ENCODE assay signal across 8 mouse cellular contexts in genomic region chr2:4881350-4882248, GRCm38 (mm10). TPM values are rescaled to one million over a fixed set of nuclear protein-coding genes. Genes with fewer than 3 reads are reported as not detected.
A peak's percentile ranks its signal among the peaks of the same experiment; 100 is the strongest.
DNase-seq lines count a peak whose midpoint lies in the region; ATAC-seq and TF ChIP-seq lines count a peak whose summit lies in the region.

TSS of gene Sephs1 (plus strand) at chr2:4881564.

- under 1% methylated on average over 95 of the region's 115 CpGs for WGBS in embryonic facial prominence, embryonic 15.5 days
- WGBS in kidney, embryonic 14.5 days, result under 1% methylated on average over 74 of the region's 115 CpGs
- WGBS in limb, embryonic 14.5 days, result under 1% methylated on average over 67 of the region's 115 CpGs
- WGBS in midbrain, embryonic 16.5 days, result under 1% methylated on average over 71 of the region's 115 CpGs
- under 1% methylated on average over 96 of the region's 115 CpGs for WGBS in spleen, adult 2 months

- no peaks in the 10 kb centered on the region for H3K27me3 ChIP-seq in embryonic facial prominence, embryonic 15.5 days
- H3K27me3 ChIP-seq in kidney, embryonic 14.5 days (ENCODE audit: control insufficient read depth, insufficient read depth, low read length), result no peaks in the 10 kb centered on the region
- H3K27me3 ChIP-seq in limb, embryonic 14.5 days (ENCODE audit: control insufficient read depth, insufficient read depth, low read length), result no peaks in the 10 kb centered on the region
- no peaks in the 10 kb centered on the region for H3K27me3 ChIP-seq in midbrain, embryonic 16.5 days (ENCODE audit: control insufficient read depth, insufficient read depth, low read depth, low read length)
- H3K27me3 ChIP-seq in spleen, adult 2 months (ENCODE audit: control insufficient read depth, insufficient read depth, low read length), result no peaks in the 10 kb centered on the region

- peak within 1 kb of the TSS; percentile 82 for H3K27ac ChIP-seq in bone marrow macrophage, adult 2 months (ENCODE audit: insufficient read depth, low read depth, low read length)
- peak within 1 kb of the TSS; percentile 99 for H3K27ac ChIP-seq in embryonic facial prominence, embryonic 15.5 days (replicated peaks)
- H3K27ac ChIP-seq in kidney, embryonic 14.5 days (ENCODE audit: low read depth, low read length), result peak within 1 kb of the TSS; percentile 100
- peak within 1 kb of the TSS; percentile 100 for H3K27ac ChIP-seq in limb, embryonic 14.5 days (replicated peaks; ENCODE audit: low read depth, low read length)
- H3K27ac ChIP-seq in midbrain, embryonic 16.5 days (ENCODE audit: low read length), result peak within 1 kb of the TSS; percentile 100
- peak within 1 kb of the TSS; percentile 93 for H3K27ac ChIP-seq in spleen, adult 2 months (ENCODE audit: insufficient read depth, low read length)

- H3K9ac ChIP-seq in embryonic facial prominence, embryonic 15.5 days, result peak within 1 kb of the TSS; percentile 96
- peak within 1 kb of the TSS; percentile 99 for H3K9ac ChIP-seq in kidney, embryonic 14.5 days (ENCODE audit: low read depth, low read length)
- peak within 1 kb of the TSS; percentile 99 for H3K9ac ChIP-seq in limb, embryonic 14.5 days (ENCODE audit: low read depth, low read length, severe bottlenecking)
- H3K9ac ChIP-seq in midbrain, embryonic 16.5 days (ENCODE audit: low read depth, low read length), result peak within 1 kb of the TSS; percentile 99

- TF ChIP-seq CTCF in bone marrow macrophage, adult 2 months (IDR thresholded peaks at IDR 0.05; ENCODE audit: low read depth, low read length), result no peak
- no peak for TF ChIP-seq CTCF in spleen, adult 2 months (IDR thresholded peaks at IDR 0.05; ENCODE audit: extremely low read depth, insufficient read depth, insufficient read length, insufficient replicate concordance)

- H3K4me1 ChIP-seq in bone marrow macrophage, adult 2 months (ENCODE audit: control insufficient read depth, insufficient read depth, low read length), result peaks cover 14% of the 10 kb centered on the region
- H3K4me1 ChIP-seq in embryonic facial prominence, embryonic 15.5 days, result peaks cover 18% of the 10 kb centered on the region
- H3K4me1 ChIP-seq in kidney, embryonic 14.5 days (ENCODE audit: control insufficient read depth, insufficient read depth, low read length), result peaks cover 18% of the 10 kb centered on the region
- peaks cover 11% of the 10 kb centered on the region; the same call in 1 of the 2 replicates for H3K4me1 ChIP-seq in limb, embryonic 14.5 days (ENCODE audit: control insufficient read depth, insufficient read depth, low read length)
- peaks cover 18% of the 10 kb centered on the region for H3K4me1 ChIP-seq in midbrain, embryonic 16.5 days (ENCODE audit: control insufficient read depth, insufficient read depth, low read length)
- H3K4me1 ChIP-seq in spleen, adult 2 months (ENCODE audit: control insufficient read depth, insufficient read depth, insufficient read length), result no peaks in the 10 kb centered on the region

- H3K36me3 ChIP-seq in embryonic facial prominence, embryonic 15.5 days, result peaks cover 12% of the 10 kb centered on the region
- peaks cover 17% of the 10 kb centered on the region for H3K36me3 ChIP-seq in kidney, embryonic 14.5 days (ENCODE audit: control insufficient read depth, insufficient read depth, low read length)
- peaks cover 14% of the 10 kb centered on the region for H3K36me3 ChIP-seq in limb, embryonic 14.5 days (ENCODE audit: control insufficient read depth, insufficient read depth, low read length)
- 0 out of 2 replicates have a peak, but pooled peaks cover 4% of the 10 kb centered on the region for H3K36me3 ChIP-seq in midbrain, embryonic 16.5 days (ENCODE audit: control insufficient read depth, insufficient read depth, low read length)
- H3K36me3 ChIP-seq in spleen, adult 2 months (ENCODE audit: control insufficient read depth, insufficient read depth, low read length), result no peaks in the 10 kb centered on the region; the same call in 1 of the 2 replicates

- no peak for TF ChIP-seq POLR2A in bone marrow macrophage, adult 2 months (IDR thresholded peaks at IDR 0.05; ENCODE audit: borderline replicate concordance, low read depth, low read length)
- TF ChIP-seq POLR2A in limb, embryonic 14.5 days (IDR thresholded peaks at IDR 0.05; ENCODE audit: borderline replicate concordance, extremely low read depth, insufficient read depth, insufficient read length), result 0 out of 2 replicates have a peak, but pooled peaks have one; percentile 16
- TF ChIP-seq POLR2A in spleen, adult 2 months (IDR thresholded peaks at IDR 0.05; ENCODE audit: low read depth, low read length), result no peak

- peak within 1 kb of the TSS; percentile 65 for H3K4me3 ChIP-seq in bone marrow macrophage, adult 2 months (ENCODE audit: insufficient read depth, low read length)
- peak within 1 kb of the TSS; percentile 87 for H3K4me3 ChIP-seq in embryonic facial prominence, embryonic 15.5 days (replicated peaks)
- peak within 1 kb of the TSS; percentile 92 for H3K4me3 ChIP-seq in kidney, embryonic 14.5 days (ENCODE audit: low read length)
- H3K4me3 ChIP-seq in limb, embryonic 14.5 days (replicated peaks; ENCODE audit: low read length), result peak within 1 kb of the TSS; percentile 94
- peak within 1 kb of the TSS; percentile 61 for H3K4me3 ChIP-seq in midbrain, embryonic 16.5 days (ENCODE audit: low read depth, low read length)
- peak within 1 kb of the TSS; percentile 85 for H3K4me3 ChIP-seq in spleen, adult 2 months (ENCODE audit: extremely low read depth, insufficient read depth, insufficient read length)

- no peaks in the 10 kb centered on the region for H3K9me3 ChIP-seq in embryonic facial prominence, embryonic 15.5 days (replicated peaks)
- H3K9me3 ChIP-seq in kidney, embryonic 14.5 days (ENCODE audit: control insufficient read depth, low read length), result no peaks in the 10 kb centered on the region
- H3K9me3 ChIP-seq in limb, embryonic 14.5 days (ENCODE audit: control insufficient read depth, low read length), result no peaks in the 10 kb centered on the region
- H3K9me3 ChIP-seq in midbrain, embryonic 16.5 days (replicated peaks; ENCODE audit: control insufficient read depth, low read length, poor library complexity, severe bottlenecking), result no peaks in the 10 kb centered on the region

- peak within 1 kb of the TSS; percentile 80 for H3K4me2 ChIP-seq in embryonic facial prominence, embryonic 15.5 days (replicated peaks)
- H3K4me2 ChIP-seq in kidney, embryonic 14.5 days (replicated peaks; ENCODE audit: low read depth, low read length), result peak within 1 kb of the TSS; percentile 68
- peak within 1 kb of the TSS; percentile 60 for H3K4me2 ChIP-seq in limb, embryonic 14.5 days (replicated peaks; ENCODE audit: low read depth, low read length, severe bottlenecking)
- peak within 1 kb of the TSS; percentile 85 for H3K4me2 ChIP-seq in midbrain, embryonic 16.5 days (ENCODE audit: low read length)

- peak; percentile 84 for ATAC-seq in embryonic facial prominence, embryonic 15.5 days (ENCODE audit: insufficient number of reproducible peaks, low FRiP score, low TSS enrichment, low read depth)
- ATAC-seq in kidney, embryonic 14.5 days (ENCODE audit: low FRiP score, low TSS enrichment), result peak; percentile 79
- ATAC-seq in limb, embryonic 14.5 days (ENCODE audit: low FRiP score, low read depth), result peak; percentile 84
- ATAC-seq in midbrain, embryonic 16.5 days, result peak; percentile 81

- peak; percentile 81 to 83 for DNase-seq in B cell, adult 2 months
- DNase-seq in heart, adult 9 months (ENCODE audit: low spot score in 2 of 2), result peak; percentile 79 to 82
- peak; percentile 81 for DNase-seq in limb, embryonic 14.5 days (ENCODE audit: low spot score)
- peak; percentile 50 to 79 for DNase-seq in spleen, adult 2 months (ENCODE audit: low read depth in 1 of 2, low spot score in 2 of 2)

RNA-seq across cellular contexts. Expression of gene Sephs1, which starts in this region (rescaled TPM):
- polyA plus RNA-seq in bone marrow macrophage, adult 2 months (2012; ENCODE audit: insufficient read depth, insufficient read length, missing spikeins), result 19.0 and 21.5 TPM in 2 replicates
- polyA plus RNA-seq in embryonic facial prominence, embryonic 15.5 days (2015; fragmentation: Nextera tagmentation; extraction: Ambion mirVana), result 68.6 and 71.6 TPM in 2 replicates
- 47.3 and 122 TPM in 2 replicates for polyA plus RNA-seq in kidney, embryonic 14.5 days (2014; fragmentation: Nextera tagmentation; extraction: Ambion mirVana)
- polyA plus RNA-seq in limb, embryonic 14.5 days (2012; rRNA removed), result 75.7 and 78.8 TPM in 2 replicates
- 91.1 and 97.8 TPM in 2 replicates for polyA plus RNA-seq in limb, embryonic 14.5 days (2014; fragmentation: Nextera tagmentation; extraction: Ambion mirVana)
- polyA plus RNA-seq in midbrain, embryonic 16.5 days (2015; fragmentation: Nextera tagmentation; extraction: Ambion mirVana), result 50.9 and 52.7 TPM in 2 replicates
- 8.8 and 10.8 TPM in 2 replicates for polyA plus RNA-seq in spleen, adult 2 months (2012; rRNA removed)

Comparison
In these comparisons a context has a peak if more than half of its experiments do, and no peak if none do; other contexts are left out.
1. Peak in every context shown above with its lines: DNase-seq, ATAC-seq, H3K4me3 ChIP-seq and H3K27ac ChIP-seq.